Mouse (Mus musculus) gastrocnemius, postnatal 25 days (tissue): Measurements from ENCODE around the gene Zfp526. TPM values are rescaled to one million over a fixed set of nuclear protein-coding genes. Genes with fewer than 3 reads are reported as not detected.
A peak's percentile ranks its signal among the peaks of the same experiment; 100 is the strongest.
"Not testable (repeated sequence)": the region's sequence is repeated elsewhere in the genome, so short reads cannot be mapped to it uniquely, and the experiment has no call there.

Experiments
- DNase-seq: peaks from one replicate; pipeline ENCODE4 v3.0.0; 2022
- total RNA-seq, 2 experiments: library from RNA; stranded (reverse); gene quantifications; 1 replicate in 1 of 2; 2 replicates in 1 of 2; pipeline ENCODE4 v1.2.3; 2021

Zfp526 gene
- total RNA-seq, 2 experiments from 2014 or later = 4.6 to 5.2 TPM

- no peak for DNase-seq
Observed at GRCm38 (mm10) chr7:25240631-25241030, 19.4 kb downstream of the Zfp526 start.

GRCm38 (mm10) chr7:25241062-25241461 lies 19.8 kb downstream of the Zfp526 start:
- peak; percentile 51 for DNase-seq

- no peak for DNase-seq
Observed at GRCm38 (mm10) chr7:25243361-25243760, 22.1 kb downstream of the Zfp526 start.

- DNase-seq = no peak
Observed at GRCm38 (mm10) chr7:25244562-25245369, 23.5 kb downstream of the Zfp526 start.

GRCm38 (mm10) chr7:25246079-25246758 lies 25.0 kb downstream of the Zfp526 start:
- DNase-seq = peak; percentile 39

GRCm38 (mm10) chr7:25246759-25247137 lies 25.5 kb downstream of the Zfp526 start:
- no peak for DNase-seq

- no peak for DNase-seq
Observed at GRCm38 (mm10) chr7:25247498-25247897, 26.3 kb downstream of the Zfp526 start.

GRCm38 (mm10) chr7:25248018-25248647 lies 26.9 kb downstream of the Zfp526 start:
- peak; percentile 58 for DNase-seq

GRCm38 (mm10) chr7:25248846-25249313 lies 27.7 kb downstream of the Zfp526 start:
- DNase-seq = no peak

- peak; percentile 87 for DNase-seq
Observed at GRCm38 (mm10) chr7:25249314-25250140, 28.3 kb downstream of the Zfp526 start.

- DNase-seq = peak; percentile 96
Observed at GRCm38 (mm10) chr7:25250141-25250972, 29.1 kb downstream of the Zfp526 start, which contains the start of gene Erf. TSS of gene Erf (minus strand) at chr7:25250761.

- DNase-seq = peak; percentile 67
Observed at GRCm38 (mm10) chr7:25251071-25251791, 30.0 kb downstream of the Zfp526 start.

- no peak for DNase-seq
Observed at GRCm38 (mm10) chr7:25251822-25252221, 30.6 kb downstream of the Zfp526 start.

- no peak for DNase-seq
Observed at GRCm38 (mm10) chr7:25261896-25262295, 40.7 kb downstream of the Zfp526 start.

GRCm38 (mm10) chr7:25263968-25264870 lies 43.0 kb downstream of the Zfp526 start:
- no peak for DNase-seq

- DNase-seq = not testable (repeated sequence)
Observed at GRCm38 (mm10) chr7:25265743-25266142, 44.5 kb downstream of the Zfp526 start.

GRCm38 (mm10) chr7:25266180-25266962 lies 45.1 kb downstream of the Zfp526 start:
- no peak for DNase-seq

- DNase-seq = peak; percentile 99
Observed at GRCm38 (mm10) chr7:25267301-25267750, 46.1 kb downstream of the Zfp526 start, which contains the start of gene Cic. TSS of gene Cic (plus strand) at chr7:25267704.
